Mouse (Mus musculus) ES-E14 (cell line): ENCODE measurements around the gene Serpina10.

Experiments used
- CHD2 ChIP-seq: IDR thresholded peaks from 2 replicates; pipeline ENCODE4 v1.6.1; 2014; ENCODE audit warnings: mild to moderate bottlenecking, low read depth, low read length, inconsistent platforms
- ZC3H11A ChIP-seq: IDR thresholded peaks from 2 replicates; pipeline ENCODE4 v1.6.1; 2012; ENCODE audit warnings: low read depth, mild to moderate bottlenecking, inconsistent platforms, low read length, borderline replicate concordance
- ZNF384 ChIP-seq: IDR thresholded peaks from 2 replicates; pipeline ENCODE4 v1.6.1; 2012; ENCODE audit warnings: low read depth, low read length, inconsistent platforms

DNA sequence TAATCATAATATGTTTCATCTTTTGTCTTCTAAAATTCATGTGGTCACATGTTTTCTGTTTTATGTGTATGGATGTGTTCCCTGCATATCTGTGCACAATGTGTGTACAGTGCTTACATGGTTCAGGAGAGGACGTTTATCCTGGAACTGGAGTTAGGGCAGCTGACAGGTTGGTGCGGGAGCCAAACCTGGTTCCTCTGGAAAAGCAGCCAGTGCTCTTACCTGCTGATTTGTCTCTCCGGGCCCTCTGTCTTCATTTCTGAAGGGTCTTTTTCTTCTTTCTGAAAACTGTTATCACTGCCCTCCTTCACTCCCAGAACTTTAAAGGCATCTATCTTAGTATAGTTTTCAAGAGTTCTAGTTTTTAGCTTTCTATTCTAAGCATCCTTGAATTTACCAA, 12.6 kb upstream of the Serpina10 start:
- TF ChIP-seq ZC3H11A, result no peak
- no peak for TF ChIP-seq CHD2
- TF ChIP-seq ZNF384, result no peak
